Mouse (Mus musculus) embryonic facial prominence, embryonic 12.5 days (tissue): Measurements from ENCODE around the gene Tmem200b. TPM values are rescaled to one million over a fixed set of nuclear protein-coding genes. Genes with fewer than 3 reads are reported as not detected.

Experiments used
- ATAC-seq: fragments of 200-750 bp; cut with Nextera tagmentation; 2 replicates; pipeline ENCODE4 v1.8.0; 2017; ENCODE audit not compliant: insufficient number of reproducible peaks, insufficient read depth, low FRiP score, low TSS enrichment
- H3K27ac ChIP-seq: fragments of 300-500 bp; sonication (generic); 2 replicates; pipeline ENCODE4 v1.5.1; 2016; ENCODE audit warnings: mild to moderate bottlenecking
- H3K27me3 ChIP-seq: fragments of 300-500 bp; sonication (generic); 2 replicates; pipeline ENCODE4 v1.6.1; 2016; ENCODE audit warnings: mild to moderate bottlenecking, moderate library complexity
- H3K36me3 ChIP-seq: fragments of 300-500 bp; sonication (generic); 2 replicates; pipeline ENCODE4 v1.6.1; 2016; ENCODE audit warnings: mild to moderate bottlenecking
- H3K4me1 ChIP-seq: fragments of 300-500 bp; sonication (generic); 2 replicates; pipeline ENCODE4 v1.6.1; 2016
- H3K4me2 ChIP-seq: fragments of 300-500 bp; sonication (generic); replicated peaks from 2 replicates; pipeline ENCODE4 v1.6.1; 2016; ENCODE audit warnings: mild to moderate bottlenecking, moderate library complexity
- H3K4me3 ChIP-seq: fragments of 300-500 bp; sonication (generic); 2 replicates; pipeline ENCODE4 v1.5.1; 2016; ENCODE audit warnings: mild to moderate bottlenecking
- H3K9ac ChIP-seq: fragments of 300-500 bp; sonication (generic); 2 replicates; pipeline ENCODE4 v1.6.1; 2016; ENCODE audit warnings: mild to moderate bottlenecking, moderate library complexity
- H3K9me3 ChIP-seq: fragments of 300-500 bp; sonication (generic); 2 replicates; pipeline ENCODE4 v1.6.1; 2016; ENCODE audit warnings: mild to moderate bottlenecking, moderate library complexity
- WGBS: fragments of 180-500 bp; shearing (Covaris S2); methylation state at CpG from one replicate; pipeline ENCODE4 v1.1.7; 2016; 5-methylcytosine and 5-hydroxymethylcytosine counted together
- polyA plus RNA-seq: library from polyadenylated mRNA; unstranded; fragments of >200 nt; fragmentation: Nextera tagmentation; extraction: Ambion mirVana; gene quantifications from 2 replicates; pipeline ENCODE4 v1.2.1, GENCODE M21; 2016

The Tmem200b gene
- polyA plus RNA-seq, 1 experiment from 2014 or later, result 4.7 TPM

DNA sequence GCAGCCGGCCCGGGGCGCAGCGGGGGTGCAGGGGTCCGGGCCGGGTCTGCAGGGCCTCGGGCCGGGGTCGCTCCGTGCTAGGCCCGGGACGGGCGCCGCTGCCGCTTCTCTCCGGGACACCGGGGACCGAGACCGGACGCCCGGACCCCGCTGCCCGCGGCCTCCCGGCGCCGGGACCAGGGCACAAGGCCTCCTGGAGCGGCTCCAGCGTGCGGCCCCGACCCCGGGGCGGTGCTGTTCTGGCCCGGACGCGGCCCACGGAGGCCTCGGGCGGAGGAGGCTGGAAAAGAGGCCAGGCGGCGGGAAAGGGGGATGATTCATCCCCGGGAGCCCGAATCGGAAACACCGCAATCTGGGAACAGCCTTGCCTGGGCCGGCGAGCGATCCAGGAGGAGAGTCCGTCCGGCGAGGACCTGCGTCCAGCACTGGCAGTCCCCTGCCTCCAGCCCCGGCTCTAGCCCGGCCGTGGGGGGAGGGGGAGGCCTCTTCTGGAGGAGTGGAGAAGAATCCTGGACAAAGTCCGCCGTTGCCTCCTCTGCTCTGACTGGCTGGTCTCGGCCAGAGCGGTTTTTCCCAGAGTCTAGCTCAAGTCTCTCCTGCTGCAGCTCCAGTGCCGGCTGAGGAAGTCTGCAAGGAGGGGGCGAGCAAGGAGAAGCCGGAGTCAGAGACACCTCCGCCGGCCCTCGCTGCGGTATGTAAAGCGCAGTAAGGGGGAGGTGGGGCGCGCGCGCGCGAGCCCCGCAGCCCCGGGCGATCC lies 798 bp upstream of the Tmem200b start:
- Histone ChIP-seq H3K4me1 (peaks cover 74% of the 10 kb centered on the region), H3K9ac (peak overlapping the region; percentile 77), H3K4me3 (peak overlapping the region; percentile 65), H3K36me3 (peaks cover 12% of the 10 kb centered on the region), H3K27me3 (peaks cover 54% of the 10 kb centered on the region), H3K4me2 (peak overlapping the region; percentile 86), H3K27ac (peak overlapping the region; percentile 96), H3K9me3 (no peaks in the 10 kb centered on the region)
- ATAC-seq, result no peak
- WGBS, result under 1% methylated on average over 71 of the region's 76 CpGs

DNA sequence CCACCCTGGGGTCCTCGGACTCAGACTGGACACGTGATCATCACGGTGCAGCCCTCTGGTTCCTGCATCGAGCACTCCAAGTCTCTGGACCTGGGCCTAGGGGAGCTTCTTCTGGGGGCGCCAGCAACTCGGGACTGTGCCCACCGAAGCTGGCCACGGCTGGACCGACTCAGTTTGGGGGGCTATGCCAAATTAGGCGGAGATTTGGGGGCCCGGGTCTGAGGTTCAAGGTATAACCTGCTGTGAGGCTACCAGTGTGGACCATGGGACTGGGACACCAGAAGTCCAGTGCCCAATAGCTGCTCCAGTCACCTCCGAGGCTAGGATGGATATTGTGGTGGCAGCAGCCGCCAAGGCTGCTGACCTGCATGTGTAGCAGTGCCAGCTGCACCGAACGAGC lies 833 bp downstream of the Tmem200b start:
- H3K36me3 ChIP-seq, result peaks cover 27% of the 10 kb centered on the region
- H3K27ac ChIP-seq, result no peak overlapping the region
- peaks cover 39% of the 10 kb centered on the region for H3K27me3 ChIP-seq
- H3K4me3 ChIP-seq, result peak overlapping the region; percentile 65
- H3K9me3 ChIP-seq, result no peaks in the 10 kb centered on the region
- no peak for ATAC-seq
- H3K9ac ChIP-seq, result peak overlapping the region; percentile 77
- peaks cover 66% of the 10 kb centered on the region for H3K4me1 ChIP-seq
- H3K4me2 ChIP-seq, result peak overlapping the region; percentile 86
- 55% methylated on average over 15 of the region's 15 CpGs for WGBS

DNA sequence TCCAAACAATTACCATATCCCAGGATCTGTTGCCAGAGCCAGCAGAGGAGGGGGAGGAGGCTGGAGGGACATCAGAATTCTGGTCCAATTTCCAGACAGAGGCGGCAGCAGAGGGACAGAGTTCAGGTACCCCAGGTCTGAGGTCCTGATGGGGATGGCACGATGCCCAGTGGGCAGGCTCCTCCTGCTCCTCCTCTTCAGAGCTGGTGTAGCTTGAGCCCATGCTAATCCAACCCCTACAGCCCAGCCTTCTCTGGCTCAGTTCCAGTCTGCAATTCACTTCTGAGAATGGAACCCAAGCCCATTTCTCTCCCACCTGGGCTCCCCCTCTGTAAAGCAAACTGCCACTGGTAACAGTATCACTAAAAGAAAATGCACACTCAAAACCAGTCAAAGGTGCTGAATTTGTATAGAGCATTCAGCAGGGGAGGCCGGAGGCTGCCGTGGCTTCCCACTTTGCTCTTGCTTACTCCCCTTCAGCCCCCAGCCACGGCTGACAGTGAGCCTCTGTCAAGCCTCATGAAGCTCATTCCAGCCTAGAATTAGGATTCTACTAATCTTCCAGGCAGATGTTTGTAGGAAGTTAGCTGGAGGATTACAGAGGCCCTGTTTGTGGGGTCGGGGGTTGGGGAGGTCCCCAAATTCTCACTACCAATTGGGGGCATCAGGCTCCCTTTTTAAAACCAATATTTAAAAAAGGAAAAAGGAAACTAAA lies 2.7 kb downstream of the Tmem200b start:
- peaks cover 45% of the 10 kb centered on the region for H3K36me3 ChIP-seq
- H3K4me1 ChIP-seq, result peaks cover 53% of the 10 kb centered on the region
- no peak overlapping the region for H3K4me3 ChIP-seq
- peaks cover 28% of the 10 kb centered on the region for H3K27me3 ChIP-seq
- 57% methylated on average over 6 of the region's 6 CpGs for WGBS
- no peak overlapping the region for H3K27ac ChIP-seq
- no peaks in the 10 kb centered on the region for H3K9me3 ChIP-seq
- no peak for ATAC-seq
- no peak overlapping the region for H3K4me2 ChIP-seq
- H3K9ac ChIP-seq, result no peak overlapping the region

DNA sequence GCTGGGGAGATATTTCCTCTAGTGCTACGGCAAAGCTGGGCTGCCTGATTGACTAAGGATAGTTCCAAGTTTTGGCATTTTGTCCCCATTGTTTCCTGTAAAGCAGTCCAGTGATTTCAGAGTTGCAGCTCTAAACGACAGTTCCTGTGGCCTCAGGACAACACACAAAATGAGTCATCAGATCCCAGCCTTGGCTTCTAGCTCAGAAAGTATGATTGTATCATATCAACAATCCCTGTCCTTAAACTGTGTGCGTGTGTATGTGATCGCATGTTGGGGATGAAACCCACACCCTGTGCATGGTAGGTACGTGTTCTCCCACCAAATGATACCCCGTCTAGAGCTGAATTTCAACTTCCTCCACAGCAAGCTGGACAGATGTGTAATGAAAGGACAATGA lies 7.6 kb downstream of the Tmem200b start:
- Histone ChIP-seq H3K27ac (no peak overlapping the region), H3K4me1 (peaks cover 17% of the 10 kb centered on the region), H3K4me2 (no peak overlapping the region), H3K36me3 (peaks cover 82% of the 10 kb centered on the region), H3K4me3 (no peak overlapping the region), H3K9ac (no peak overlapping the region), H3K9me3 (no peaks in the 10 kb centered on the region), H3K27me3 (no peaks in the 10 kb centered on the region)
- ATAC-seq, result no peak
- 86% methylated on average over 6 of the region's 6 CpGs for WGBS

DNA sequence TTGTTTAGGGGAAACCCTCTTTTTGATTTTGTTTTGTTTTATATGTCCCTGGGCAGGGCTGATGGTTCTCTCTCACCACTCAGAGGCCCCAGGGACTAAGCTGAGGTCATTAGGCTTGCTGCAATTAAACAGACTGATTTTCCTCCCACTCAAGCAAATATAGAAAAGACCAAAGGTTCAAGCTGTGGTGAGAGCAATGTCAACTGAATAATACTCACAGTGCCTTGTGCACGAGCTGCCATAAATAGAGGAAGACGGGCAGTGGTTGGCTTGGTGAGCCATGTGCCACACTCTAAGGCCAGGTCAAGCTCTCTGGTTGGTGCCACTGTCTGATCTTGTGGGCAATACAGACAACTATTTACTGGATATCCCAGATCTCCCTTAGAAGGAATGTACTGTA lies 17.9 kb downstream of the Tmem200b start:
- Histone ChIP-seq H3K9me3 (no peaks in the 10 kb centered on the region), H3K36me3 (peaks cover 18% of the 10 kb centered on the region), H3K4me1 (peaks cover 5% of the 10 kb centered on the region; the same call in 1 of the 2 replicates), H3K9ac (no peak overlapping the region), H3K27ac (no peak overlapping the region), H3K4me2 (no peak overlapping the region), H3K27me3 (no peaks in the 10 kb centered on the region), H3K4me3 (no peak overlapping the region)
- 83% methylated on average over 2 of the region's 2 CpGs for WGBS
- no peak for ATAC-seq

DNA sequence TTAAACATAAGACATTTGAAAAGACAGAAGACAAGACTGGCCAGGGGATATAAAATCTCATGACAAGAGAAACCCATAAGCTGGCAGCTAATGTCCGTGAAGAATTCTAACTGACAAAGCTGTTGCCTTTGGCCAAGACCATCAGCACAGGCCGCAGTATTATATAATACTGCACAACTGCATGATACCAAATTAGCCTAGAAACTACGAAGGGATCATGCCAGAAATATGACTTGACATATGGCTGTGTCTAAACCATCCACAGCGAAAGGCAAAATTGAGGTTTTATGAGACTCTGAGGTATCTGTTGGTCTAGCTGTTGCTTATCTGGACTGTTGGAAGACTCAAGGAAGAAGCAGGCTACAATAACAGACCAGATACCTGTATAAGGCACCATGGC lies 19.3 kb downstream of the Tmem200b start:
- no peak for ATAC-seq
- peaks cover 5% of the 10 kb centered on the region for H3K36me3 ChIP-seq
- H3K4me3 ChIP-seq, result no peak overlapping the region
- H3K27ac ChIP-seq, result no peak overlapping the region
- H3K4me1 ChIP-seq, result peaks cover 5% of the 10 kb centered on the region; the same call in 1 of the 2 replicates
- H3K9ac ChIP-seq, result no peak overlapping the region
- WGBS, result 94% methylated on average over 4 of the region's 4 CpGs
- no peak overlapping the region for H3K4me2 ChIP-seq
- H3K9me3 ChIP-seq, result no peaks in the 10 kb centered on the region
- no peaks in the 10 kb centered on the region for H3K27me3 ChIP-seq

DNA sequence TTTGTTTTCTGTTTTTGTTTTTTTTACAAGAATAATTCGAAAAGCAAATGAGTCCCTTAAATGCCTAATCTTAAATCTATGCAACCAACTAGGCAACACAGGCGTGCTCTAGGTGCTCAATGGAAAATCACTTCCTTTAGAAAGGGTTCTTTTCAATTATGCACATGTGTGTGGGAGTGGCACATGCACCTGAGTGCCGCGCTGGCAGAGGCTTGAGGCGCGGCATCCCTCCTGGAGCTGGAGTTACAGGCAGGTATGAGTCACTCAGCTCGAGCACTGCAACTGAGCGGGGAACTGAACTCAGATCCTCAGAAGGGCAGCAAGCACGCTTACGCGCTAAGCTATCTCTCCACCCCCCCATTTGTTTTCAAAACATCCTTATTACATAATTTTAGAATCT lies 26.3 kb downstream of the Tmem200b start:
- ATAC-seq, result no peak

DNA sequence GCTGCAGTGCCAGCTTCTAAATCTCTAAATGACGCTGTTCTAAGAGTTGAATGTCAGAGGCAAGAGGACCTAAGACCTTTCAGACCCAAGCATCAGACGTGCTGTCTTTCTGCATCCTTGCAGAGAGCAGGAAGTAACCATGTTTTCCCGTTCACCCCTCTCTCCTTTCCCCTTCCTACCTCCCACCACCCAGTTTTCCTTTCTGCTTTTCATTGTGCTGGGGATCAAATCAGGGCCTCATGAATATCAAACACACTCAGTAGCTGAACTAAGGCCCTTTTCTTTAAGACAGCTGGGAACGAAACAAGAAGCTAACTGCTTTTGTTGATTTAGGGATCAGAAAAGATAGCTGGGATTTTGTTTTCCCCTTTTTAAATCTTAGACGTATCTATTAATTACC lies 28.3 kb downstream of the Tmem200b start:
- no peak for ATAC-seq
- peaks cover 19% of the 10 kb centered on the region; the same call in 1 of the 2 replicates for H3K36me3 ChIP-seq
- WGBS, result 49% methylated on average over 5 of the region's 5 CpGs

More for the DNA sequence above, 26.3 kb downstream of the Tmem200b start:
- no peak overlapping the region for H3K4me2 ChIP-seq
- H3K4me3 ChIP-seq, result no peak overlapping the region
- no peaks in the 10 kb centered on the region for H3K27me3 ChIP-seq
- H3K9ac ChIP-seq, result no peak overlapping the region
- H3K4me1 ChIP-seq, result 0 out of 2 replicates have a peak, but pooled peaks cover 3% of the 10 kb centered on the region
- no peaks in the 10 kb centered on the region for H3K9me3 ChIP-seq
- no peak overlapping the region for H3K27ac ChIP-seq
- WGBS, result 89% methylated on average over 11 of the region's 11 CpGs
- H3K36me3 ChIP-seq, result peaks cover 8% of the 10 kb centered on the region

DNA sequence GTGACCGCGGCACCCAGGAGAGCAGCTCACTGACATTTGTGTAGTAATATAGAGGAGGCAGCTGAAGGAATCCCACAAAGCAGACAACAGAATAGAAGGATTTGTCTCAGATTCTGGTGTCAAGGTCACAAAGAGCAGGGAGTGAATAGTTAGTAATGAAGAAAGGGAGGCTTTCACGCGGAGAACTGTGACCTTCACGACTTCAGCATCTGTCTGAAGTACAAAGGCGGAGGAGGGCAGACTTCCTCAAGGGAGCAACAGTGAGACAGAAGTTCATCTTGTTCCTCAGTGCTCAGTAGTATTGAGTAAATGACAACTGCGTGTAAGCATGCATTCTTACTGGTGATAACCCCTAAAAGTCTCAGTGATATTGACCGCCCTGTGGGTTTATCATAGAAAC lies 29.1 kb downstream of the Tmem200b start:
- H3K36me3 ChIP-seq, result peaks cover 25% of the 10 kb centered on the region; the same call in 1 of the 2 replicates
- H3K9ac ChIP-seq, result no peak overlapping the region
- H3K4me2 ChIP-seq, result no peak overlapping the region
- no peak overlapping the region for H3K27ac ChIP-seq
- WGBS, result 77% methylated on average over 8 of the region's 8 CpGs
- H3K4me1 ChIP-seq, result 0 out of 2 replicates have a peak, but pooled peaks cover 3% of the 10 kb centered on the region
- no peaks in the 10 kb centered on the region for H3K27me3 ChIP-seq
- no peaks in the 10 kb centered on the region for H3K9me3 ChIP-seq
- no peak overlapping the region for H3K4me3 ChIP-seq
- ATAC-seq, result no peak

More for the DNA sequence above, 28.3 kb downstream of the Tmem200b start:
- no peak overlapping the region for H3K27ac ChIP-seq
- H3K9ac ChIP-seq, result no peak overlapping the region
- 0 out of 2 replicates have a peak, but pooled peaks cover 3% of the 10 kb centered on the region for H3K4me1 ChIP-seq
- H3K27me3 ChIP-seq, result no peaks in the 10 kb centered on the region
- H3K4me3 ChIP-seq, result no peak overlapping the region
- H3K4me2 ChIP-seq, result no peak overlapping the region
- H3K9me3 ChIP-seq, result no peaks in the 10 kb centered on the region

DNA sequence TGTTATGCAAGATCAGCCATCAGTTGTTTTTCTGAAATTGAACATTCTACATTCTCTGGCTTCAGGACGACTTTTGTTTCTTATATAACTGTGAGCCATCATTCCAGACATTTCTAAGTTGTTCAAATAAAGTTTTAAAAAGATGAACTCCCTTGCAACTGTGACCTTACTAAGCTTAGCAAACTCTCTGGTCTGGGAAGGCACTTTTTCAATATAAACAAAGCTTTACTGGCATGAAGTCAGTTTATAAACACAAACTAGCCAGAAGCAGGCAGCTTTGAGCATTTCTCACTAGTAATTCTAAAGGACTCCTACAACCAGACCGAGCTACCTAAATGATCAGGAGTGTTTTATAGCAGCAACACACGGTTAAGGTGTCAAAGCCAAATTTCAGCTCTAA lies 35.6 kb downstream of the Tmem200b start:
- 87% methylated on average over 3 of the region's 3 CpGs for WGBS
- ATAC-seq, result no peak
- Histone ChIP-seq H3K4me1 (no peaks in the 10 kb centered on the region), H3K27me3 (no peaks in the 10 kb centered on the region), H3K4me3 (no peak overlapping the region), H3K9ac (no peak overlapping the region), H3K36me3 (peaks cover 45% of the 10 kb centered on the region), H3K27ac (no peak overlapping the region), H3K9me3 (no peaks in the 10 kb centered on the region), H3K4me2 (no peak overlapping the region)

DNA sequence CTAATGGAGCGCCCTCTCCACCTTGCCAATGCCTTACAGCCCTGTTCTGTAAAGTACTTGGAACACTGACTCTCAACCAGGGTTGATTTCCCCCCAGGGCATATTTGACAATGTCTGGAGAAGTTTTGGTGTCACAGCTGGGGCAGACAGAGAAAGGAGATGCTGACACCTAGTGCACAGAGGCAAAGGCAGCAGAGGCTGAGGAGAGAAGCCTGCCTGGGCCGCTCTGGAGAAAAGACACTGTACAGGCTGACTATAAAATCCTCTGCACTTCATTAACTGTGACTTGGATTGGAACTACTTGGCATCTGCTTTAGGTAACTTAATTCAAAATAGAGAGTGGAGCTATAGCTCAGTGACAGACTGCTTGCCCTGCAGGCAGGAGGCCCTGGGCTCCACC lies 47.3 kb downstream of the Tmem200b start:
- Histone ChIP-seq H3K4me1 (no peaks in the 10 kb centered on the region), H3K27ac (no peak overlapping the region), H3K27me3 (no peaks in the 10 kb centered on the region), H3K9ac (no peak overlapping the region), H3K36me3 (peaks cover 50% of the 10 kb centered on the region), H3K9me3 (no peaks in the 10 kb centered on the region), H3K4me2 (no peak overlapping the region), H3K4me3 (no peak overlapping the region)
- no peak for ATAC-seq
- 76% methylated on average over 2 of the region's 2 CpGs for WGBS
